Mouse (Mus musculus): ENCODE measurements around the gene Grcc10. TPM values are rescaled to one million over a fixed set of nuclear protein-coding genes. Genes with fewer than 3 reads are reported as not detected.
A peak's percentile ranks its signal among the peaks of the same experiment; 100 is the strongest.

The Grcc10 gene
- polyA plus RNA-seq, 1 experiment from 2014 or later: 301 TPM

GRCm38 (mm10) chr6:124699366-124699765 lies 41.8 kb downstream of the Grcc10 start:
- 79% methylated on average over 4 of the region's 4 CpGs for WGBS
- no peak overlapping the region for H3K27ac ChIP-seq
- peaks cover 18% of the 10 kb centered on the region; the same call in 1 of the 2 replicates for H3K4me1 ChIP-seq
- H3K4me3 ChIP-seq: no peak overlapping the region
- no peaks in the 10 kb centered on the region for H3K27me3 ChIP-seq (ENCODE audit: insufficient read depth, poor library complexity, severe bottlenecking)
- no peak for DNase-seq (ENCODE audit: low spot score)
- H3K9me3 ChIP-seq: no peaks in the 10 kb centered on the region
- peaks cover 53% of the 10 kb centered on the region for H3K36me3 ChIP-seq

DNA sequence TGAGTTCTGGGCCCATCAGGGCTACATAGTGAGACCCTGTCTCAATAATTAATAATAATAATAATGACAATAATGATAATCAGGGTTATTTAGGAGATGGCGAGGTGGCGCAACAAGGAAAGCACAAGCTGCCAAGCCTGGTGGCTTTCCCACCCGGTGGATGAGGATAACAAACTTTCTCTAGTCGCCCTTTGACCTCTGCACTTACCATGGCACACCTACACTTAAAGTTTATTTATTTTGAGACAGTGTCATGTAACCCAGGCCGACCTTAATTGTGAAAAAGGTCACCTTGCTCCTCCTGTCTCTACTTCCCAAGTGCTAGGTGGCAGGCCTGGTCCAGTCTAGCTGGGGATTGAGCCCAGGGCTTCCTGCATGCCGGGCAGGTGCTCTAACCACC lies 42.4 kb downstream of the Grcc10 start:
- WGBS: 82% methylated on average over 6 of the region's 6 CpGs
- Histone ChIP-seq H3K27ac (no peak overlapping the region), H3K27me3 (ENCODE audit: insufficient read depth, poor library complexity, severe bottlenecking) (no peaks in the 10 kb centered on the region), H3K4me3 (no peak overlapping the region), H3K9me3 (no peaks in the 10 kb centered on the region), H3K36me3 (peaks cover 47% of the 10 kb centered on the region), H3K4me1 (peaks cover 19% of the 10 kb centered on the region; the same call in 1 of the 2 replicates)
- no peak for DNase-seq (ENCODE audit: low spot score)

GRCm38 (mm10) chr6:124696441-124697150 lies 44.6 kb downstream of the Grcc10 start:
- Histone ChIP-seq H3K27ac (no peak overlapping the region), H3K4me3 (no peak overlapping the region), H3K27me3 (ENCODE audit: insufficient read depth, poor library complexity, severe bottlenecking) (no peaks in the 10 kb centered on the region), H3K4me1 (peaks cover 20% of the 10 kb centered on the region; the same call in 1 of the 2 replicates), H3K36me3 (peaks cover 25% of the 10 kb centered on the region), H3K9me3 (no peaks in the 10 kb centered on the region)
- WGBS: 82% methylated on average over 7 of the region's 7 CpGs
- DNase-seq (ENCODE audit: low spot score): no peak

DNA sequence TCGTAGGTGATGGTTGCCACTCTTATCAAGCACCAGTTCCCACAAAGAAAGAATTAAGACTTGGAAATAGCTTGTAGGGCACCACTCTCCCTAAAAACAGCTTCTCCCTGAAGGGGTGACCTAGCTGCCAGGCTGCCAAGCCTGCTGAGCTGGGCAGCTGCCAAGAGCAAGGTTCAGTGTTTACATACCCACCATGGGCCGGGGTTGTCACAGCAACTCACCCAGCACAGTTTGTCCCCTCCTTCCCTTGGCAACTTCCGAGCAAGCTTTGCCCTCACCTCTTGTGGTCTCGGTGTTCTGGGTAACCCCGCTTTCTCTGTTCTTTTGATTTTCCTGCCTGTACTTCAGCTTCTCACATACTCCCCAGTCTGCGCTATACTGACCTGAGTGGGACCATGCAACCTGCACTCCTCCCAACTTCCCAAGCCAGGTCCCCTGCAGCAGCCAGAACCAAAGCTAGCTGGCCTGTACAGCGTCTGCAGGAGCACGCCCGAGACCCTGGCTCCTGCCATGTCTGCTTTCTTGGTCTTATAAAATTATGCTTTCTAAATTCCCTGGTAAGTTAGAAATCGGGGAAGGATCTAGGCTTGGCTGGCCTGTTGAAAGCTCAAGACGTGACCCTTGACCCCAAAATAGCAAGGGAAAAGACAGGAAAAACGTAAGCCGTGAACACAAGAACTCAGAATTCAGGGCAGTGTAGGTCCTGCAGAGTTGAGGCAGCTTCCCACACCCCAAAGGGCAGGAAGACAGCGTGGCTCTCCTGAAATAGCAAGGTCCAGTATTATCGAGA lies 46.8 kb downstream of the Grcc10 start:
- no peaks in the 10 kb centered on the region for H3K9me3 ChIP-seq
- H3K27ac ChIP-seq: no peak overlapping the region
- WGBS: 83% methylated on average over 15 of the region's 15 CpGs
- H3K4me1 ChIP-seq: 0 out of 2 replicates have a peak, but pooled peaks cover 8% of the 10 kb centered on the region
- H3K36me3 ChIP-seq: peaks cover 5% of the 10 kb centered on the region; the same call in 1 of the 2 replicates
- no peak overlapping the region for H3K4me3 ChIP-seq
- no peak for DNase-seq (ENCODE audit: low spot score)
- H3K27me3 ChIP-seq (ENCODE audit: insufficient read depth, poor library complexity, severe bottlenecking): no peaks in the 10 kb centered on the region

- no peak for DNase-seq (ENCODE audit: low spot score)
- no peaks in the 10 kb centered on the region for H3K27me3 ChIP-seq (ENCODE audit: insufficient read depth, poor library complexity, severe bottlenecking)
- H3K4me1 ChIP-seq: 0 out of 2 replicates have a peak, but pooled peaks cover 8% of the 10 kb centered on the region
- no peaks in the 10 kb centered on the region for H3K9me3 ChIP-seq
- H3K27ac ChIP-seq: no peak overlapping the region
- H3K36me3 ChIP-seq: no peaks in the 10 kb centered on the region
- WGBS: 82% methylated on average over 15 of the region's 15 CpGs
- no peak overlapping the region for H3K4me3 ChIP-seq
Observed at GRCm38 (mm10) chr6:124693243-124693981, 47.8 kb downstream of the Grcc10 start.

DNA sequence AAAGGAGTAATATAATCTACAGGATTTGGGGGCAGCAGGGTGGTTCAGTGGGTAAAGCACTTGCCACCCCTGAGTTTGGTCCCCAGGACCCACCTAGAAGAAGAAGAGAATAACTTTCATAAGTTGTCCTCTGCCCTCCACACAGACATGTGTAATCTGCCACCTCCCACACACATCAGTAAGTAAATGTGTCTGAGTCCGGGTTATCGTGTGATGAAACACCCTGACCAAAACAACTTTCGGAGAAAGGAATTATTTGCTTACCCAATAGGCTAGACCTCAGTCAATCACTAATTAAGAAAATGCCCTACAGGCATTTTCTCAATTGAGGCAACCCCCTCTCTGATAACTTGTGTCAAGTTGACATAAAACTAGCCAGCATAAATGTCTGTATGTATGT lies 50.7 kb downstream of the Grcc10 start:
- H3K27me3 ChIP-seq (ENCODE audit: insufficient read depth, poor library complexity, severe bottlenecking): no peaks in the 10 kb centered on the region
- DNase-seq (ENCODE audit: low spot score): no peak
- peaks cover 8% of the 10 kb centered on the region; the same call in 1 of the 2 replicates for H3K4me1 ChIP-seq
- no peaks in the 10 kb centered on the region for H3K9me3 ChIP-seq
- no peaks in the 10 kb centered on the region for H3K36me3 ChIP-seq
- H3K27ac ChIP-seq: no peak overlapping the region
- WGBS: 98% methylated on average over 3 of the region's 3 CpGs
- H3K4me3 ChIP-seq: no peak overlapping the region

MicroRNA genes within 50 kb of the gene (microRNA counts, 519-probe panel; counts per million panel counts)
- microRNA mmu-miR-141 (not detected), microRNA mmu-miR-200c (5,584 counts per million, percentile 50 among the panel's probes with 10 or more counts)

Small RNA genes within 50 kb of the gene (microRNA-seq; reads per million reads assigned to microRNA genes)
- gene Mir141: 60.4 reads per million, percentile 45 among the genes with 10 or more reads in this experiment
- 479 reads per million, percentile 72 among the genes with 10 or more reads in this experiment for gene Mir200c

Other genes with a start within 250 kb of the Grcc10 start
- gene C1rl, start 248.3 kb downstream of the Grcc10 start, polyA plus RNA-seq (2016; fragmentation: Nextera tagmentation; extraction: Ambion mirVana): 0.39 and 0.83 TPM in 2 replicates
- gene C1ra, start 229.0 kb downstream of the Grcc10 start, polyA plus RNA-seq (2016; fragmentation: Nextera tagmentation; extraction: Ambion mirVana): 0.05 and 0.31 TPM in 2 replicates
- gene C1s1, start 199.0 kb downstream of the Grcc10 start, polyA plus RNA-seq (2016; fragmentation: Nextera tagmentation; extraction: Ambion mirVana): 0.34 and 2.2 TPM in 2 replicates
- not detected in 2 replicates for gene C1rb, start 171.1 kb downstream of the Grcc10 start, polyA plus RNA-seq (2016; fragmentation: Nextera tagmentation; extraction: Ambion mirVana)
- gene C1s2, start 105.3 kb downstream of the Grcc10 start, polyA plus RNA-seq (2016; fragmentation: Nextera tagmentation; extraction: Ambion mirVana): 0.06 TPM in 1 of 2 replicates, not detected in the other
- 45.2 and 53.8 TPM in 2 replicates for gene Lpcat3, start 78.3 kb downstream of the Grcc10 start, polyA plus RNA-seq (2016; fragmentation: Nextera tagmentation; extraction: Ambion mirVana)
- 162 and 216 TPM in 2 replicates for gene Emg1, start 29.2 kb downstream of the Grcc10 start, polyA plus RNA-seq (2016; fragmentation: Nextera tagmentation; extraction: Ambion mirVana)
- 438 and 483 TPM in 2 replicates for gene Phb2, start 29.0 kb downstream of the Grcc10 start, polyA plus RNA-seq (2016; fragmentation: Nextera tagmentation; extraction: Ambion mirVana)
- gene Ptpn6, start 2.7 kb downstream of the Grcc10 start, polyA plus RNA-seq (2016; fragmentation: Nextera tagmentation; extraction: Ambion mirVana): 5.9 and 8.6 TPM in 2 replicates
- not detected in 2 replicates for gene Gm45234, start 14.6 kb upstream of the Grcc10 start, polyA plus RNA-seq (2016; fragmentation: Nextera tagmentation; extraction: Ambion mirVana)
- 7.4 and 11.4 TPM in 2 replicates for gene Atn1, start 15.2 kb upstream of the Grcc10 start, polyA plus RNA-seq (2016; fragmentation: Nextera tagmentation; extraction: Ambion mirVana)
- gene Eno2, start 28.3 kb upstream of the Grcc10 start, polyA plus RNA-seq (2016; fragmentation: Nextera tagmentation; extraction: Ambion mirVana): 4.5 and 4.8 TPM in 2 replicates
- 0.17 and 0.26 TPM in 2 replicates for gene Lrrc23, start 38.4 kb upstream of the Grcc10 start, polyA plus RNA-seq (2016; fragmentation: Nextera tagmentation; extraction: Ambion mirVana)
- 8.5 and 9.3 TPM in 2 replicates for gene Spsb2, start 67.3 kb upstream of the Grcc10 start, polyA plus RNA-seq (2016; fragmentation: Nextera tagmentation; extraction: Ambion mirVana)
- 1,456 and 1,625 TPM in 2 replicates for gene Tpi1, start 72.9 kb upstream of the Grcc10 start, polyA plus RNA-seq (2016; fragmentation: Nextera tagmentation; extraction: Ambion mirVana)
- 145 and 151 TPM in 2 replicates for gene Usp5, start 88.1 kb upstream of the Grcc10 start, polyA plus RNA-seq (2016; fragmentation: Nextera tagmentation; extraction: Ambion mirVana)
- gene Cdca3, start 88.2 kb upstream of the Grcc10 start, polyA plus RNA-seq (2016; fragmentation: Nextera tagmentation; extraction: Ambion mirVana): 150 and 179 TPM in 2 replicates
- 2.4 and 5.2 TPM in 2 replicates for gene Gnb3, start 98.9 kb upstream of the Grcc10 start, polyA plus RNA-seq (2016; fragmentation: Nextera tagmentation; extraction: Ambion mirVana)
- gene P3h3, start 116.4 kb upstream of the Grcc10 start, polyA plus RNA-seq (2016; fragmentation: Nextera tagmentation; extraction: Ambion mirVana): 10.7 and 13.4 TPM in 2 replicates
- gene Gpr162, start 122.6 kb upstream of the Grcc10 start, polyA plus RNA-seq (2016; fragmentation: Nextera tagmentation; extraction: Ambion mirVana): 1.1 and 1.2 TPM in 2 replicates
- gene Cd4, start 146.8 kb upstream of the Grcc10 start, polyA plus RNA-seq (2016; fragmentation: Nextera tagmentation; extraction: Ambion mirVana): 0.05 TPM in 1 of 2 replicates, not detected in the other
- 1.2 and 2.8 TPM in 2 replicates for gene Lag3, start 170.3 kb upstream of the Grcc10 start, polyA plus RNA-seq (2016; fragmentation: Nextera tagmentation; extraction: Ambion mirVana)
- gene Ptms, start 178.7 kb upstream of the Grcc10 start, polyA plus RNA-seq (2016; fragmentation: Nextera tagmentation; extraction: Ambion mirVana): 123 and 174 TPM in 2 replicates
- 363 and 402 TPM in 2 replicates for gene Mlf2, start 190.0 kb upstream of the Grcc10 start, polyA plus RNA-seq (2016; fragmentation: Nextera tagmentation; extraction: Ambion mirVana)
- gene Cops7a, start 224.2 kb upstream of the Grcc10 start, polyA plus RNA-seq (2016; fragmentation: Nextera tagmentation; extraction: Ambion mirVana): 173 and 178 TPM in 2 replicates

Measured in heart, embryonic 10.5 days (tissue).